Mouse (Mus musculus) ES-Bruce4 (cell line): ENCODE data around the gene C8a. TPM values are rescaled to one million over a fixed set of nuclear protein-coding genes. Genes with fewer than 3 reads are reported as not detected.

Experiments used
- H3K27ac ChIP-seq: 2 replicates; pipeline ENCODE4 v1.5.1; 2012; ENCODE audit warnings: low read length, inconsistent platforms; ENCODE audit not compliant: insufficient read depth
- H3K27me3 ChIP-seq: 2 replicates; pipeline ENCODE4 v1.6.1; 2012; ENCODE audit warnings: mild to moderate bottlenecking, low read length, inconsistent platforms; ENCODE audit not compliant: control insufficient read depth, poor library complexity, insufficient read depth, severe bottlenecking
- H3K36me3 ChIP-seq: 2 replicates; pipeline ENCODE4 v1.6.1; 2012; ENCODE audit warnings: inconsistent platforms, mild to moderate bottlenecking, low read length, moderate library complexity; ENCODE audit not compliant: control insufficient read depth, poor library complexity, insufficient read depth, severe bottlenecking
- H3K4me1 ChIP-seq: one replicate; pipeline ENCODE4 v1.8.1; 2011; ENCODE audit warnings: low read length; ENCODE audit not compliant: control insufficient read depth, insufficient read depth
- H3K4me3 ChIP-seq: 2 replicates; pipeline ENCODE4 v1.5.1; 2011; ENCODE audit warnings: low read depth, mild to moderate bottlenecking, low read length
- H3K9ac ChIP-seq: 2 replicates; pipeline ENCODE4 v1.6.1; 2012; ENCODE audit warnings: low read depth, mild to moderate bottlenecking, inconsistent platforms; ENCODE audit not compliant: poor library complexity, severe bottlenecking
- H3K9me3 ChIP-seq: replicated peaks from 2 replicates; pipeline ENCODE4 v1.6.1; 2012; ENCODE audit warnings: mild to moderate bottlenecking, low read length, inconsistent platforms; ENCODE audit not compliant: control insufficient read depth, poor library complexity, insufficient read depth, severe bottlenecking
- CTCF ChIP-seq: IDR thresholded peaks from one replicate; pipeline ENCODE4 v1.8.1; 2011; ENCODE audit warnings: low read depth, low read length
- EP300 ChIP-seq: IDR thresholded peaks from 2 replicates; pipeline ENCODE4 v1.6.1; 2011; ENCODE audit warnings: low read depth, low read length; ENCODE audit not compliant: insufficient read depth
- POLR2A ChIP-seq: IDR thresholded peaks from one replicate; pipeline ENCODE4 v1.8.1; 2011; ENCODE audit warnings: low read length; ENCODE audit not compliant: insufficient read depth
- polyA plus RNA-seq: library from polyadenylated mRNA; stranded (reverse); fragments of >200 nt; gene quantifications from 2 replicates; pipeline ENCODE4 v1.2.4, GENCODE M21; 2011; ENCODE audit warnings: low read depth; ENCODE audit not compliant: missing spikeins, insufficient read depth, insufficient read length

Gene C8a
- polyA plus RNA-seq, 1 experiment = not detected

GRCm38 (mm10) chr4:104905049-104905448, 28.9 kb upstream of the C8a start:
- Histone ChIP-seq H3K4me3 (no peak overlapping the region), H3K27me3 (no peaks in the 10 kb centered on the region), H3K9me3 (no peaks in the 10 kb centered on the region), H3K27ac (no peak overlapping the region), H3K4me1 (no peaks in the 10 kb centered on the region), H3K36me3 (no peaks in the 10 kb centered on the region), H3K9ac (no peak overlapping the region)
- TF ChIP-seq CTCF = no peak
- no peak for TF ChIP-seq POLR2A
- TF ChIP-seq EP300 = no peak

GRCm38 (mm10) chr4:104902836-104903235, 26.6 kb upstream of the C8a start:
- Histone ChIP-seq H3K9ac (no peak overlapping the region), H3K36me3 (no peaks in the 10 kb centered on the region), H3K27ac (no peak overlapping the region), H3K4me3 (no peak overlapping the region), H3K27me3 (no peaks in the 10 kb centered on the region), H3K4me1 (no peaks in the 10 kb centered on the region), H3K9me3 (no peaks in the 10 kb centered on the region)
- no peak for TF ChIP-seq CTCF
- TF ChIP-seq POLR2A = no peak
- TF ChIP-seq EP300 = no peak

- Histone ChIP-seq H3K4me3 (no peak overlapping the region), H3K27ac (no peak overlapping the region), H3K27me3 (no peaks in the 10 kb centered on the region), H3K36me3 (no peaks in the 10 kb centered on the region), H3K4me1 (no peaks in the 10 kb centered on the region), H3K9ac (no peak overlapping the region), H3K9me3 (no peaks in the 10 kb centered on the region)
- TF ChIP-seq EP300 (no peak), POLR2A (no peak), CTCF (peak; percentile 7)
Measured at GRCm38 (mm10) chr4:104894004-104894734, 18.0 kb upstream of the C8a start.

GRCm38 (mm10) chr4:104893588-104893987, 17.4 kb upstream of the C8a start:
- H3K4me1 ChIP-seq = no peaks in the 10 kb centered on the region
- no peak overlapping the region for H3K27ac ChIP-seq
- no peak overlapping the region for H3K4me3 ChIP-seq
- H3K36me3 ChIP-seq = no peaks in the 10 kb centered on the region
- no peaks in the 10 kb centered on the region for H3K27me3 ChIP-seq
- no peaks in the 10 kb centered on the region for H3K9me3 ChIP-seq
- TF ChIP-seq POLR2A (no peak), EP300 (no peak), CTCF (no peak)
- H3K9ac ChIP-seq = no peak overlapping the region

- H3K27ac ChIP-seq = no peak overlapping the region
- H3K9ac ChIP-seq = no peak overlapping the region
- H3K36me3 ChIP-seq = no peaks in the 10 kb centered on the region
- H3K4me3 ChIP-seq = no peak overlapping the region
- H3K27me3 ChIP-seq = no peaks in the 10 kb centered on the region
- TF ChIP-seq CTCF (no peak), EP300 (no peak), POLR2A (no peak)
- no peaks in the 10 kb centered on the region for H3K9me3 ChIP-seq
- no peaks in the 10 kb centered on the region for H3K4me1 ChIP-seq
Measured at GRCm38 (mm10) chr4:104891708-104892107, 15.5 kb upstream of the C8a start.

GRCm38 (mm10) chr4:104888499-104889262, 12.5 kb upstream of the C8a start:
- Histone ChIP-seq H3K9me3 (no peaks in the 10 kb centered on the region), H3K36me3 (no peaks in the 10 kb centered on the region), H3K4me1 (no peaks in the 10 kb centered on the region), H3K27me3 (no peaks in the 10 kb centered on the region), H3K9ac (no peak overlapping the region), H3K27ac (no peak overlapping the region), H3K4me3 (no peak overlapping the region)
- TF ChIP-seq POLR2A (no peak), CTCF (no peak), EP300 (no peak)
